Mouse (Mus musculus): ENCODE data around the gene Arpc4.

Gene Arpc4

GRCm38 (mm10) chr6:113364518-113365135 is 13.3 kb upstream of the Arpc4 start:
- DNase-seq (ENCODE audit: low read depth, low spot score): no peak

- DNase-seq (ENCODE audit: low read depth, low spot score): no peak
Measured at GRCm38 (mm10) chr6:113366639-113367038, 11.3 kb upstream of the Arpc4 start.

- no peak for DNase-seq (ENCODE audit: low read depth, low spot score)
Measured at GRCm38 (mm10) chr6:113367574-113367973, 10.3 kb upstream of the Arpc4 start.

- no peak for DNase-seq (ENCODE audit: low read depth, low spot score)
Measured at GRCm38 (mm10) chr6:113368124-113368523, 9.8 kb upstream of the Arpc4 start.

GRCm38 (mm10) chr6:113368577-113368976 is 9.3 kb upstream of the Arpc4 start:
- no peak for DNase-seq (ENCODE audit: low read depth, low spot score)

- no peak for DNase-seq (ENCODE audit: low read depth, low spot score)
Measured at GRCm38 (mm10) chr6:113370194-113370929, 7.6 kb upstream of the Arpc4 start.

GRCm38 (mm10) chr6:113373491-113373890 is 4.4 kb upstream of the Arpc4 start:
- no peak for DNase-seq (ENCODE audit: low read depth, low spot score)

GRCm38 (mm10) chr6:113377172-113377495 is 781 bp upstream of the Arpc4 start:
- DNase-seq (ENCODE audit: low read depth, low spot score): no peak

- no peak for DNase-seq (ENCODE audit: low read depth, low spot score)
Measured at GRCm38 (mm10) chr6:113379246-113379645, 1.3 kb downstream of the Arpc4 start.

GRCm38 (mm10) chr6:113380480-113380879 is 2.6 kb downstream of the Arpc4 start:
- DNase-seq (ENCODE audit: low read depth, low spot score): no peak

GRCm38 (mm10) chr6:113384351-113384927 is 6.5 kb downstream of the Arpc4 start:
- DNase-seq (ENCODE audit: low read depth, low spot score): no peak

- DNase-seq (ENCODE audit: low read depth, low spot score): no peak
Measured at GRCm38 (mm10) chr6:113385160-113385714, 7.3 kb downstream of the Arpc4 start.

GRCm38 (mm10) chr6:113386025-113386424 is 8.1 kb downstream of the Arpc4 start:
- no peak for DNase-seq (ENCODE audit: low read depth, low spot score)

GRCm38 (mm10) chr6:113388960-113389359 is 11.0 kb downstream of the Arpc4 start, which contains the start of gene Ttll3:
Gene Ttll3 (plus strand): TSS chr6:113389260.
- DNase-seq (ENCODE audit: low read depth, low spot score): no peak

GRCm38 (mm10) chr6:113390715-113391114 is 12.8 kb downstream of the Arpc4 start:
- DNase-seq (ENCODE audit: low read depth, low spot score): no peak

- DNase-seq (ENCODE audit: low read depth, low spot score): no peak
Measured at GRCm38 (mm10) chr6:113392015-113392386, 14.1 kb downstream of the Arpc4 start.

GRCm38 (mm10) chr6:113392387-113393071 is 14.6 kb downstream of the Arpc4 start:
- DNase-seq (ENCODE audit: low read depth, low spot score): peak; percentile 67

GRCm38 (mm10) chr6:113393951-113394350 is 16.0 kb downstream of the Arpc4 start:
- no peak for DNase-seq (ENCODE audit: low read depth, low spot score)

- DNase-seq (ENCODE audit: low read depth, low spot score): no peak
Measured at GRCm38 (mm10) chr6:113394811-113395210, 16.9 kb downstream of the Arpc4 start.

- DNase-seq (ENCODE audit: low read depth, low spot score): no peak
Measured at GRCm38 (mm10) chr6:113395501-113395900, 17.6 kb downstream of the Arpc4 start.

- DNase-seq (ENCODE audit: low read depth, low spot score): no peak
Measured at GRCm38 (mm10) chr6:113396270-113397030, 18.5 kb downstream of the Arpc4 start.
